Mouse (Mus musculus) erythroblast, embryonic 14.5 days (primary cell): Measurements from ENCODE around the gene Clip2. TPM values are rescaled to one million over a fixed set of nuclear protein-coding genes. Genes with fewer than 3 reads are reported as not detected.

ENCODE experiments used
- H3K27me3 ChIP-seq: 2 replicates; pipeline ENCODE4 v1.6.1; 2012; ENCODE audit warnings: inconsistent platforms; ENCODE audit not compliant: control insufficient read depth
- H3K36me3 ChIP-seq: 2 replicates; pipeline ENCODE4 v1.6.1; 2012; ENCODE audit warnings: mild to moderate bottlenecking, inconsistent platforms; ENCODE audit not compliant: control insufficient read depth
- H3K4me1 ChIP-seq: 2 replicates; pipeline ENCODE4 v1.6.1; 2012; ENCODE audit warnings: inconsistent platforms; ENCODE audit not compliant: control insufficient read depth
- H3K4me3 ChIP-seq: replicated peaks from 2 replicates; pipeline ENCODE3; 2012; ENCODE audit warnings: moderate library complexity, mild to moderate bottlenecking, inconsistent platforms
- H3K9me3 ChIP-seq: 2 replicates; pipeline ENCODE4 v1.6.1; 2012; ENCODE audit warnings: low read length, inconsistent platforms, mixed read lengths; ENCODE audit not compliant: control insufficient read depth
- GATA1 ChIP-seq: IDR thresholded peaks from 2 replicates; pipeline ENCODE4 v1.6.1; 2012; ENCODE audit warnings: low read length, inconsistent platforms, mixed read lengths
- TAL1 ChIP-seq: IDR thresholded peaks from 3 replicates; pipeline ENCODE4 v1.6.1; 2012; ENCODE audit warnings: low read length, inconsistent platforms, mixed read lengths
- polyA plus RNA-seq: library from polyadenylated mRNA; stranded (reverse); fragments of >175 nt; gene quantifications from 2 replicates; pipeline ENCODE4 v1.2.3, GENCODE M21; 2012

Clip2 gene
- polyA plus RNA-seq, 1 experiment = 0.16 TPM

DNA sequence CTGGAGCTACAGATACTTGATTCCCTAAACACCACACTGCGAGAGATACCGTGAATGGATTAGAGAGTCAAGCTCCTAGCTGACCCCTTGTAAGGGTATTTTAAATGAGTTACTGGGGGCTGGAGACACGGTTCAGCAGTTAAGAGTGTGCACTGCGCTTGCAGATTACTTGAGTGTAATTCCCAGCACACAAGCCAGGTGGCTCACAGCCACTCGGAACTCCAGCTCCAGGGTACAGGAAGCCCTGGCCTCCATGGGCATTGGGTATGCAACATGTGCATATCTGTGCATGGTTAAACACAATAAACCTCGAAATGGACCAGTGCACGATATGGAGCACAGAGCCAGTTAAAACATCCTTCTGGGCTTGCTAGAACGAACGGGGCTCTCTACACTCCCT lies 50.8 kb downstream of the Clip2 start:
- H3K36me3 ChIP-seq = no peaks in the 10 kb centered on the region; the same call in 1 of the 2 replicates
- no peak overlapping the region for H3K4me3 ChIP-seq
- H3K9me3 ChIP-seq = no peaks in the 10 kb centered on the region
- H3K27me3 ChIP-seq = no peaks in the 10 kb centered on the region
- H3K4me1 ChIP-seq = no peaks in the 10 kb centered on the region
- TF ChIP-seq TAL1 = no peak
- no peak for TF ChIP-seq GATA1

DNA sequence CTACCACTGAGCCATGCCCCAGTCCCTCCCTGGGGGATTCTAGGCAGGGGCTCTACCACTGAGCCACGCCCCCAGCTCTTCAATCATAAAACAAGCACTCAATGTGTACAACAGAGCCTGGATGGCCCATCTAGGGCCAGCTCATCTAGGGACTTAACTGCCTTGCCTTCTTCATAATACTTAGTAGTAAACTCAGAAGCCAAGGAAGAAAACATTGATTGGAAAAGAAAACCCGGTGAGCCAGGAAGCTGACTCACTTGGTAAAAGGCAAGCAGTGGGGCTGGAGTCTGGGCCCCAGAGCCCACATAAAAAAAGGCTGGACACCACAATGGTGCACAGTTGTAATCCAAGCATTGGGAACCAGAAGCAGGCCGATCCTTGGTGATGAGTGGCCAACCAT lies 51.6 kb downstream of the Clip2 start:
- H3K9me3 ChIP-seq = no peaks in the 10 kb centered on the region
- no peaks in the 10 kb centered on the region; the same call in 1 of the 2 replicates for H3K36me3 ChIP-seq
- H3K4me1 ChIP-seq = no peaks in the 10 kb centered on the region
- H3K27me3 ChIP-seq = no peaks in the 10 kb centered on the region
- H3K4me3 ChIP-seq = no peak overlapping the region
- TF ChIP-seq TAL1 (no peak), GATA1 (no peak)

DNA sequence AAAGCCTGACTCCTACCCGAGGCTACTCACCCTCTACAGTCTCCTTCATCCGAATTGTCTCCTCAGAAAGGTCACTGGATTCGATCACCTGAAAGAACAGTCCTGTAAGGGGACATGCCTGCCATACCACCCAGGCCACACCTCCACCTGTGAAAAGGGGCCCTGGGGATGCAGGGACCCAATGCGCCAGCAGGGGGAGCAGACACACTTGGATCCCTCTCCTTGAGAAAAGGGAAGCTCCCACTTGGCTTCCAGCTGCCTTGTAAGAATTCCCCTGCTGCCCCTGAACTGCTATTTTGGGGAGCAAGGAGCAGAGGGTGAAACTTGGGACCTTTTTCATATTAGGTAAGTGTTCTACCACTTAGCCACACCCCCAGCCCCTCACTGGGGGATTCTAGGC lies 52.2 kb downstream of the Clip2 start:
- Histone ChIP-seq H3K4me1 (no peaks in the 10 kb centered on the region), H3K27me3 (no peaks in the 10 kb centered on the region), H3K4me3 (no peak overlapping the region), H3K9me3 (no peaks in the 10 kb centered on the region), H3K36me3 (no peaks in the 10 kb centered on the region; the same call in 1 of the 2 replicates)
- TF ChIP-seq TAL1 = no peak
- no peak for TF ChIP-seq GATA1

DNA sequence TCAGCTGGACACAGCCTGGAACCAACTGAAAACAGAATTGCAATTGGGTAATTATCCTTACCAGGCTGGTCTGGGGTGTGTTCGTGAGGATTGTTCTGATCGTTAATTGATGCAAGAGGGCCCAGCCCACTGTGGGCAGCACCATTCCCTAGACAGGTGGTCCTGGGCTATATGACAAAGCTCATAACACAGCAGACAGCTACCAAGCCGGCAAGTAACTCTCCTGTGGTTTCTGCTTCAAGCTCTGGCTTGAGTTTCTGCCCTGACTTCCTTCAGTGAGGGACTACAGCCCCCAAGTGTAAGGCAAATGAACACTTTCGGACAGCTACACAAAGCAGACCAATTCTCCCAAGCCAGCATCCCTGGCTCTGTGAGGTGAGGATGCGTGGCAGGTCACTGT lies 55.2 kb downstream of the Clip2 start:
- Histone ChIP-seq H3K36me3 (no peaks in the 10 kb centered on the region; the same call in 1 of the 2 replicates), H3K4me1 (peaks cover 15% of the 10 kb centered on the region), H3K27me3 (no peaks in the 10 kb centered on the region), H3K4me3 (no peak overlapping the region), H3K9me3 (no peaks in the 10 kb centered on the region)
- TF ChIP-seq GATA1 = no peak
- TF ChIP-seq TAL1 = no peak

DNA sequence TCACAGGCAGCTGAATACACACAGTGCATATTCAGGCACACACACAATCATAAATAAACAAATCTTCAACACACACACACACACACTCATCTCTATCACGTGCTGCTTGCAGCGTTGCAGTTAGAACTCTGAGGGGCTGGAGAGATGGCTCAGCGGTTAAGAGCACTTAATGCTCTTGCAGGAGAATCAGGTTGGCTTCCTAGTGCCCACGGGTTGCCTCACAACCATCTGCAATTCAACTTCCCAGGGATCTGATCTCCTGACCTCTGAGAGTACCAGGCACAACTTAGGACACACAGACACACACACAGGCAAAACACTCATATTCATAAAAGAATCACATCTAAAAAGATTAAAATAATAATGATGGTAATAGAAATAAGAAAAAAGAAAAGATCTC lies 56.4 kb downstream of the Clip2 start:
- H3K4me3 ChIP-seq = no peak overlapping the region
- H3K27me3 ChIP-seq = no peaks in the 10 kb centered on the region
- no peaks in the 10 kb centered on the region for H3K9me3 ChIP-seq
- no peaks in the 10 kb centered on the region; the same call in 1 of the 2 replicates for H3K36me3 ChIP-seq
- H3K4me1 ChIP-seq = peaks cover 23% of the 10 kb centered on the region
- TF ChIP-seq TAL1 (no peak), GATA1 (no peak)

DNA sequence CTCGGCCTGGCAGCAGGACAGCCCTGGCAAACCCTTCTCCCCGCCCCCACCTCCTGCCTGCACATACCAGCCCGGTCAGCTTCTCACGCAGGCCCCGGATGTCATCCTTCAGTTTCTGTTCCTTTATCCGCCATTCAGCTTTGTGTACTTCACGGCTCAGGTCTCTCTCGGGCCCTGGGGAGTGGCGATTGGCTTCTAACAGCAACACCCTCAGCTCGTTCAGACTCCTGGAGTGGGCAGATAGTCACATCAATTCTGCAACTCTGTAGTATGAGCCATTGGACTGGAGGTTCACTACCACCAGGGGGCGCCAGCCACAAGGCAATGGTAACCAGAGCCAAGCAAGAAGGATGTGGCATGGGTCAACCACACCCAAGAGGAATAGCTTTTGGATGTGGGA lies 58.1 kb downstream of the Clip2 start:
- TF ChIP-seq GATA1 = no peak
- no peak for TF ChIP-seq TAL1
- Histone ChIP-seq H3K9me3 (no peaks in the 10 kb centered on the region), H3K27me3 (no peaks in the 10 kb centered on the region), H3K4me1 (peaks cover 26% of the 10 kb centered on the region), H3K36me3 (no peaks in the 10 kb centered on the region; the same call in 1 of the 2 replicates), H3K4me3 (peak overlapping the region; percentile 23)

DNA sequence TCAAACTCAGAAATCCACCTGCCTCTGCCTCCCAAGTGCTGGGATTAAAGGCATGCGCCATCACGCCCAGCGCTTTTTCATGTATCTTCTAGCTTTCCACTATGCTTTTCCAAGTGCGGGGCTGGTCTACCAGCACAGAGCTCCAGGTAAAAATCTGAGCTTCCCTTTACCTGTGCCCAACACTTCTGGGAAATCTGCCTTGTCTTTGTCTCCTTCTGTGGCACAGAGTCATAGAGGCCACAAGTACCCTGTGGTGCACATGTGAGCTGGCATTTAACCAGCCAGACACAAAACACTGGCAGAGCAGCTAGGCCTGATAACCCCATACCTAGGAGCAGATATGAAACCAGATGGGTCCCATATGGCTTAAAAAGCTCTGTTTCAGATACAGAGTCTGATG lies 59.3 kb downstream of the Clip2 start:
- peaks cover 26% of the 10 kb centered on the region for H3K4me1 ChIP-seq
- no peaks in the 10 kb centered on the region; the same call in 1 of the 2 replicates for H3K36me3 ChIP-seq
- no peak for TF ChIP-seq GATA1
- TF ChIP-seq TAL1 = no peak
- no peak overlapping the region for H3K4me3 ChIP-seq
- H3K9me3 ChIP-seq = no peaks in the 10 kb centered on the region
- H3K27me3 ChIP-seq = no peaks in the 10 kb centered on the region

DNA sequence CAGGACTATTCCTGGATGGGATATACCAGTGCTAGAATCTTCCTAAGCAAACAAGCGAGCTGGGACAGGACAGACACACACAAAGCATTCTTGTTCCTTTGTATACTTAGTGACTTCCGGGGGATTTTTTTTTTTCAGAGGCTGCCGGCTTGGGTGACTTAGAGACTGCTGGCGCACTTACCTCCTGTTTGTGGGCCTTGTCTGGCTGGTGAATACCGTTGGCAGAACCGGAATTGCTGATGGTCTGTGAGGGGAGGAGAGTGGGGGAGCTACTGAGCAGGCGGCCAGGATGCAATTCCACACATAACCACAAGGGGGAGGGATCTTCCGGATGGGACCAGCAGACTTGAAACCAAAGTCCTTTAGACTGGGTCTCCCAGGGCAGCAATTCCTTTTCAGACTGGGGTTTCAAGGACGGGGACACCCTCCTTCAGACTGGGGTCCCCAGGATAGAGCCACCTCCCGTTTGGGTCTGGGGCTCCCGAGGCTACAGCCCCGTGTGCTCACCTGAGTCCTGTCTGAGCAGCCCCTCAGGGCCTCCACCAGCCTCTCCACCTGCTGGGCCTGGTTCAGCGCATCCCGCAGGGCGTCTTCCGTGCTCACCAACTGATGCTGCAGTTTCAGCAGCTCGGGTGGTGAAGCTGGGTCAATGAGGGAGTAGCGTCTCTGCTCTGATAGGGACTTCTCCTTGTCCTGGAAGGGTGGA lies 60.4 kb downstream of the Clip2 start:
- Histone ChIP-seq H3K36me3 (no peaks in the 10 kb centered on the region; the same call in 1 of the 2 replicates), H3K27me3 (no peaks in the 10 kb centered on the region), H3K9me3 (no peaks in the 10 kb centered on the region), H3K4me1 (peaks cover 26% of the 10 kb centered on the region), H3K4me3 (no peak overlapping the region)
- TF ChIP-seq GATA1 (no peak), TAL1 (no peak)

DNA sequence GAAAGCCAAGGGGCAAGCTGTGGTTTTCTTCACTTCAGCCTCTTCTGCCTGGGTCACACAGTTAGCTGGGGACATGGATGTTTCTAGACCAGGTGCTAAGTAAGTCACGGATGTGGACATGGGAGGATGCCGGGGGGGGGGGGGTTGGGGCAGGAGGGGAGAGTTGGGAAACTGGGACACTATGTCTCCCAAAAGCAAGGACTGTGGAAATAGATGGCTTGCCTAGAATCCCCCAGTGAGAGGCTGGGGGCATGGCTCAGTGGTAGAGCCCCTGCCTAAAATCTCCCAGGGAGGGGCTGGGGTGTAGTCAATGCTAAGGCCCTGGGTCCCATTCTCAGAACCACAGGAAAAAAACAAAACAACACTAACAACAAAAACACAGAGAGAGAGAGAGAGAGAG lies 61.0 kb downstream of the Clip2 start:
- Histone ChIP-seq H3K27me3 (no peaks in the 10 kb centered on the region), H3K36me3 (no peaks in the 10 kb centered on the region), H3K4me3 (no peak overlapping the region), H3K9me3 (no peaks in the 10 kb centered on the region), H3K4me1 (peaks cover 26% of the 10 kb centered on the region)
- TF ChIP-seq TAL1 = no peak
- TF ChIP-seq GATA1 = no peak
